Mouse (Mus musculus) heart, adult 2 months (tissue): ENCODE data around the gene Serpinb8.

Source experiments
- CTCF ChIP-seq: fragments of 200-600 bp; IDR thresholded peaks from 2 replicates; pipeline ENCODE4 v1.8.1; 2022; ENCODE audit warnings: antibody characterized with exemption, mild to moderate bottlenecking, moderate library complexity
- POLR2A ChIP-seq: fragments of 200-500 bp; IDR thresholded peaks from 2 replicates; pipeline ENCODE4 v1.6.1; 2011; ENCODE audit warnings: mild to moderate bottlenecking, low read depth, low read length, control low read depth; ENCODE audit not compliant: insufficient read depth

DNA sequence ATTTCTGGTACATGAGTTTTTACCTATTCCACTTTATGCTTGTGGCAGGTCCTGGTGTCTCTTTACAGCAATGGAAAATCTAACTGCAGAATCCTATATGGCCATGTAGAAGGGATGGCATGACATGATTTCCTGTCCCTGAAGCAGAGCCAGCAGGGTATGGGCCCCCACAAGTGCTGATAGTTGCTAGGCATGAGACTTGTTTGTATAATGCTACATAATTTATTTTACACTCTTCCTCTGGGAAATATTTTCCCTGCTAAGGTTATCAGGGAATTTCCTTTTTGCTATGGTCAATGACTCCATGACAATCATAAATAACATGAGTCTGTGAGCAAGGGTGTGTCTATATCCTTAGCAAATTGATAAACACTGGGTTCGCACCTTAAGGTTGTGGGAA, 12.3 kb upstream of the Serpinb8 start:
- no peak for TF ChIP-seq CTCF
- TF ChIP-seq POLR2A, result no peak
